Mouse (Mus musculus) kidney, adult 8-10 months (tissue): ENCODE data around the gene Olfr692.
"Not testable (repeated sequence)": the region's sequence is repeated elsewhere in the genome, so short reads cannot be mapped to it uniquely, and the experiment has no call there.

Source experiments
- DNase-seq, 2 experiments: peaks; one replicate each; pipeline ENCODE4 v3.0.0; 2022

The Olfr692 gene

GRCm38 (mm10) chr7:105367930-105368329 is at the start of gene Olfr692:
Gene Olfr692, plus strand, starts transcription at chr7:105368230.
- DNase-seq: no peak

GRCm38 (mm10) chr7:105325302-105325701 is 42.7 kb upstream of the Olfr692 start:
- no peak for DNase-seq

GRCm38 (mm10) chr7:105334004-105334403 is 34.0 kb upstream of the Olfr692 start, which contains the start of gene Olfr690:
Gene Olfr690, minus strand, starts transcription at chr7:105334104.
- no peak for DNase-seq

GRCm38 (mm10) chr7:105342170-105342569 is 25.9 kb upstream of the Olfr692 start, which contains the start of gene Olfr691:
Gene Olfr691, minus strand, starts transcription at chr7:105342270.
- no peak for DNase-seq

GRCm38 (mm10) chr7:105342752-105343151 is 25.3 kb upstream of the Olfr692 start:
- DNase-seq: no peak

- DNase-seq: not testable (repeated sequence)
Observed at GRCm38 (mm10) chr7:105356064-105356463, 12.0 kb upstream of the Olfr692 start.

GRCm38 (mm10) chr7:105356487-105356886 is 11.5 kb upstream of the Olfr692 start:
- DNase-seq: not testable (repeated sequence)

- no peak for DNase-seq
Observed at GRCm38 (mm10) chr7:105361713-105362112, 6.3 kb upstream of the Olfr692 start.

- no peak for DNase-seq
Observed at GRCm38 (mm10) chr7:105367268-105367667, 762 bp upstream of the Olfr692 start.

GRCm38 (mm10) chr7:105368521-105368920 is 491 bp downstream of the Olfr692 start:
- DNase-seq: no peak

- DNase-seq: no peak
Observed at GRCm38 (mm10) chr7:105372912-105373311, 4.9 kb downstream of the Olfr692 start.

- DNase-seq: no peak
Observed at GRCm38 (mm10) chr7:105373509-105373908, 5.5 kb downstream of the Olfr692 start.

- DNase-seq: no peak
Observed at GRCm38 (mm10) chr7:105373976-105374375, 5.9 kb downstream of the Olfr692 start.

- DNase-seq: no peak
Observed at GRCm38 (mm10) chr7:105374866-105375265, 6.8 kb downstream of the Olfr692 start, which contains the start of gene Gm5901. Gene Gm5901, plus strand, starts transcription at chr7:105375038.

GRCm38 (mm10) chr7:105380329-105380728 is 12.3 kb downstream of the Olfr692 start:
- DNase-seq: no peak

- DNase-seq: no peak
Observed at GRCm38 (mm10) chr7:105387696-105388095, 19.7 kb downstream of the Olfr692 start.

GRCm38 (mm10) chr7:105390236-105390635 is 22.2 kb downstream of the Olfr692 start:
- DNase-seq: no peak

GRCm38 (mm10) chr7:105394606-105395005 is 26.6 kb downstream of the Olfr692 start:
- no peak for DNase-seq

GRCm38 (mm10) chr7:105395131-105395820 is 27.2 kb downstream of the Olfr692 start:
- DNase-seq: peak in 1 of 2 experiments; percentile 18

- no peak for DNase-seq
Observed at GRCm38 (mm10) chr7:105396126-105396525, 28.1 kb downstream of the Olfr692 start.

- DNase-seq: no peak
Observed at GRCm38 (mm10) chr7:105399058-105399934, 31.3 kb downstream of the Olfr692 start.

- peak; percentile 100 for DNase-seq
Observed at GRCm38 (mm10) chr7:105399935-105400624, 32.0 kb downstream of the Olfr692 start, which contains the start of gene Fam160a2. Gene Fam160a2, minus strand, starts transcription at chr7:105400054.

- no peak for DNase-seq
Observed at GRCm38 (mm10) chr7:105404268-105404667, 36.2 kb downstream of the Olfr692 start, which contains the start of gene Cnga4. Gene Cnga4, plus strand, starts transcription at chr7:105404568.
